Mouse (Mus musculus) forebrain, embryonic 14.5 days (tissue): ENCODE measurements around the gene Traf3ip1. TPM values are rescaled to one million over a fixed set of nuclear protein-coding genes. Genes with fewer than 3 reads are reported as not detected.
A peak's percentile ranks its signal among the peaks of the same experiment; 100 is the strongest.

Experiments used
- ATAC-seq: fragments of 200-750 bp; cut with Nextera tagmentation; 2 replicates; pipeline ENCODE4 v1.8.0; 2017; ENCODE audit warnings: mild to moderate bottlenecking, moderate library complexity
- DNase-seq: peaks from one replicate; pipeline ENCODE4 v3.0.0-alpha.2; 2015; ENCODE audit warnings: low spot score
- H3K27ac ChIP-seq: fragments of 300-500 bp; sonication (generic); 2 replicates; pipeline ENCODE4 v1.5.1; 2014; ENCODE audit warnings: low read depth, mild to moderate bottlenecking, control low read depth, low read length, moderate library complexity
- H3K27me3 ChIP-seq: fragments of 300-500 bp; sonication (generic); replicated peaks from 2 replicates; pipeline ENCODE4 v1.6.1; 2014; ENCODE audit warnings: low read length, control low read depth, mixed read lengths; ENCODE audit not compliant: control insufficient read depth, insufficient read depth
- H3K36me3 ChIP-seq: fragments of 300-500 bp; sonication (generic); 2 replicates; pipeline ENCODE4 v1.6.1; 2014; ENCODE audit warnings: low read length, control low read depth; ENCODE audit not compliant: control insufficient read depth, insufficient read depth
- H3K4me1 ChIP-seq: fragments of 300-500 bp; sonication (generic); 2 replicates; pipeline ENCODE4 v1.6.1; 2014; ENCODE audit warnings: antibody characterized with exemption, low read length, control low read depth; ENCODE audit not compliant: control insufficient read depth, insufficient read depth
- H3K4me2 ChIP-seq: fragments of 300-500 bp; sonication (generic); 2 replicates; pipeline ENCODE4 v1.6.1; 2014; ENCODE audit warnings: mild to moderate bottlenecking, control low read depth, low read length
- H3K4me3 ChIP-seq: fragments of 300-500 bp; sonication (generic); 2 replicates; pipeline ENCODE4 v1.5.1; 2014; ENCODE audit warnings: low read depth, low read length, control low read depth
- H3K9ac ChIP-seq: fragments of 300-500 bp; sonication (generic); 2 replicates; pipeline ENCODE4 v1.6.1; 2014; ENCODE audit warnings: mild to moderate bottlenecking, low read length, control low read depth, moderate library complexity
- H3K9me3 ChIP-seq: fragments of 300-500 bp; sonication (generic); replicated peaks from 2 replicates; pipeline ENCODE4 v1.6.1; 2016; ENCODE audit warnings: low read length, control low read depth, mixed read lengths; ENCODE audit not compliant: control insufficient read depth
- WGBS: fragments of 180-500 bp; shearing (Covaris S2); extraction: QIAGEN DNeasy Blood & Tissue Kit; methylation state at CpG from one replicate; pipeline ENCODE4 v1.1.7; 2014; 5-methylcytosine and 5-hydroxymethylcytosine counted together
- polyA plus RNA-seq: library from polyadenylated mRNA; unstranded; fragments of >200 nt; fragmentation: Nextera tagmentation; extraction: Ambion mirVana; gene quantifications from 2 replicates; pipeline ENCODE4 v1.2.1, GENCODE M21; 2014

The Traf3ip1 gene
- polyA plus RNA-seq, 1 experiment from 2014 or later = 6.5 TPM

DNA sequence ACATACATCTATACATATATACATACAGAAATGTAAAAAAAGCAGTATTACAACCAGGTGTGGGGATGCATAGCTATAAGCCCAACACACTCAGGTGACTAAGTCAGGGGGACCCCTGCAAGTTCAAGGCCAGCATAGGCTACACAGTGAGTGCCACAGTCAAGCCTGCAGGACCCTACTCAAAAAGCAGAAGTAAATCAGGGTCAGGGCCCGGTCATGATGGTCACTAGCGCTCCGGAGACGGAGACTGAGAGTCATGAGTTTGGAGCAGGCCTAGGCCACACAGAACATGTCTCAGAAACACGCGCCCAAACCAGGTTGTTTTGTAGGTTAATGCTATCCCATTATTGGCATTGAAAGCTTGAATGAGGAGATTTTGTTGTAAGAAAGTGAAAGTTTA, 4.1 kb downstream of the Traf3ip1 start:
- H3K9me3 ChIP-seq = no peaks in the 10 kb centered on the region
- no peak overlapping the region for H3K27ac ChIP-seq
- peaks cover 34% of the 10 kb centered on the region for H3K36me3 ChIP-seq
- DNase-seq = no peak
- H3K4me1 ChIP-seq = peaks cover 9% of the 10 kb centered on the region
- H3K9ac ChIP-seq = no peak overlapping the region
- H3K4me2 ChIP-seq = no peak overlapping the region
- no peaks in the 10 kb centered on the region for H3K27me3 ChIP-seq
- ATAC-seq = no peak
- 95% methylated on average over 6 of the region's 6 CpGs for WGBS
- H3K4me3 ChIP-seq = no peak overlapping the region

DNA sequence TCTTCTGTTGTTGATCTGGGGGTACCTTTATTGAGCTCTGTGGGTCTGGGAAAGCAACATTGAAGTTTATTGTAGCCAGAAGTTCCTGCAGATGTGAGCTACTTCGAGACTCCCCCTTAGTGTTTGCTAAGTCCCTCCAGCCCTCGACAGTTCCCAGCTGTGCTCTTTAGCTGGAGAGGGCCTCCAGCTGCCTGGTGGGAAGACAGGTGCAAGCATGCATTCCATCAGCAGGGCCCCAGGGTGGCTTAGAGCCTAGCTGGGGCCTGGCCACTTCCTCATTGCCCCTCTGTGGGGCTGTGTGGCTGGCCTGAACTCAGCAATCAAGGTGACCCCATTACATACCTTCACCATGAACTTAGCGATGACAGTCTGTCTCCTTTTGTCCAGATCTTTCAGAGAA, 10.2 kb downstream of the Traf3ip1 start:
- H3K4me1 ChIP-seq = no peaks in the 10 kb centered on the region
- 85% methylated on average over 3 of the region's 3 CpGs for WGBS
- H3K27ac ChIP-seq = no peak overlapping the region
- no peak overlapping the region for H3K4me2 ChIP-seq
- no peak overlapping the region for H3K4me3 ChIP-seq
- DNase-seq (no peak), ATAC-seq (no peak)
- no peaks in the 10 kb centered on the region for H3K27me3 ChIP-seq
- no peaks in the 10 kb centered on the region for H3K9me3 ChIP-seq
- no peak overlapping the region for H3K9ac ChIP-seq
- H3K36me3 ChIP-seq = peaks cover 70% of the 10 kb centered on the region

- Histone ChIP-seq H3K27ac (no peak overlapping the region), H3K27me3 (no peaks in the 10 kb centered on the region), H3K9me3 (no peaks in the 10 kb centered on the region), H3K9ac (no peak overlapping the region), H3K36me3 (peaks cover 39% of the 10 kb centered on the region), H3K4me1 (no peaks in the 10 kb centered on the region), H3K4me2 (no peak overlapping the region), H3K4me3 (no peak overlapping the region)
- WGBS = 78% methylated on average over 11 of the region's 11 CpGs
- DNase-seq = no peak
- ATAC-seq = no peak
Measured at GRCm38 (mm10) chr1:91514916-91515315, 20.5 kb downstream of the Traf3ip1 start.

GRCm38 (mm10) chr1:91515642-91516041, 21.2 kb downstream of the Traf3ip1 start:
- DNase-seq (no peak), ATAC-seq (no peak)
- Histone ChIP-seq H3K4me2 (no peak overlapping the region), H3K36me3 (peaks cover 39% of the 10 kb centered on the region), H3K27me3 (no peaks in the 10 kb centered on the region), H3K9me3 (no peaks in the 10 kb centered on the region), H3K9ac (no peak overlapping the region), H3K27ac (no peak overlapping the region), H3K4me3 (no peak overlapping the region), H3K4me1 (no peaks in the 10 kb centered on the region)
- 93% methylated on average over 6 of the region's 6 CpGs for WGBS

DNA sequence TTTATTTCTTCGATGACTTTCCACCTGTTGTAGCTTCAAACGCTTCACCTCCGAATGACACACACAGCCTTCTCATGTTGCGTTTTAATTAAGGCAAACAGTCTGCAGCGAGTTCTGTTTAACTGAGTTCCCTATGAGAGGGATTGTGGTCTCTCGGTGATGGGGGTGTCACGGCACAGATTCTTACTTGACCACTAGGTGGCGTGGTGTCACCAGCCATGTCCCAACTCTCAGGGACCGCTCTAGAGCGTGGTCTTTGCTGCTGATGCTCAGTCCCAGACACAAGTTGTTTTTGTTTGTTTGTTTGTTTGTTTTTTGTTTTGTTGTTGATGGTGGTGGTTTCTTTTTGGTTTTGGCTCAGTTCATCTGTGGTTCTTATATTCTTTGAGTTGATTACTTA, 29.3 kb downstream of the Traf3ip1 start:
- DNase-seq (peak; percentile 80), ATAC-seq (peak; percentile 75)
- Histone ChIP-seq H3K9ac (no peak overlapping the region), H3K4me3 (no peak overlapping the region), H3K9me3 (no peaks in the 10 kb centered on the region), H3K4me1 (no peaks in the 10 kb centered on the region), H3K4me2 (no peak overlapping the region), H3K27me3 (no peaks in the 10 kb centered on the region), H3K27ac (no peak overlapping the region), H3K36me3 (peaks cover 71% of the 10 kb centered on the region)
- 14% methylated on average over 10 of the region's 10 CpGs for WGBS

DNA sequence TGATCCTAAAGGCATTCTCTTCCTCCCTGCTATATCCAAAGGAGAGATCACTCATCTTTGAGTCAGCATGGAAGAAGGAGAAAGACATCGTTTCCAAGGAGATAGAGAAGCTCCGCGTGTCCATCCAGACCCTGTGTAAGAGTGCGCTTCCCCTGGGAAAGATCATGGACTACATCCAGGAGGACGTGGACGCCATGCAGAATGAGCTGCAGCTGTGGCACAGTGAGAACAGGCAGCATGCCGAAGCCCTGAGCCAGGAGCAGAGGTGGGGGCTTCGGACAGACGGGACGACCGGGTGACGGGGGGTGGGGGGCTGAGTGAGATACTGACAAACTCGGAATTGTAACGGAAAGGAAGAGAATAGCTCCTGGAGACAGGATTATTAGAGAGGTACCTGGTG, 31.4 kb downstream of the Traf3ip1 start:
- ATAC-seq (no peak), DNase-seq (no peak)
- no peak overlapping the region for H3K4me2 ChIP-seq
- 87% methylated on average over 14 of the region's 14 CpGs for WGBS
- no peak overlapping the region for H3K4me3 ChIP-seq
- no peaks in the 10 kb centered on the region for H3K4me1 ChIP-seq
- H3K9ac ChIP-seq = no peak overlapping the region
- H3K27ac ChIP-seq = no peak overlapping the region
- no peaks in the 10 kb centered on the region for H3K27me3 ChIP-seq
- peaks cover 62% of the 10 kb centered on the region for H3K36me3 ChIP-seq
- no peaks in the 10 kb centered on the region for H3K9me3 ChIP-seq

DNA sequence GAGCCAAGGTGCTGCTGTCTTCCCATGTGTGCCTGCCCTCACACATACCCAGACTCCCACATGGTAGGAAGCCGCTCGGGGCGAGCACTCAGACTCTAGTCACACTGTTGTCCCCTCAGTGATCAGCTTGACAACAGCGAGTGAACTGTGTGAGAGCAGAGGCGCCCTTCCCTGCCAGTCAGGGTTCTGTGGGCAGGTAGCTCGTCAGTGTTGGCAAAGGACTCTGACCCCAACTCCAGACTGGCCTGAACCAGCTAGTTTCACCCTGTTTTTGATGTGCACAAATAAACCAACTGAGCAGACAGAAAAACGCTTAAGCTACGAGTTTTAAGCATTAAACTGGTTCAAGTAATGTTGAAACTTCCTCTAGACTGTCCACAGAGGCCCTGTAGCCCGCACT, 35.7 kb downstream of the Traf3ip1 start:
- Histone ChIP-seq H3K27me3 (no peaks in the 10 kb centered on the region), H3K36me3 (peaks cover 34% of the 10 kb centered on the region), H3K9me3 (no peaks in the 10 kb centered on the region), H3K4me3 (no peak overlapping the region), H3K4me1 (no peaks in the 10 kb centered on the region), H3K9ac (no peak overlapping the region), H3K27ac (no peak overlapping the region), H3K4me2 (no peak overlapping the region)
- WGBS = 86% methylated on average over 9 of the region's 9 CpGs
- DNase-seq = no peak
- no peak for ATAC-seq

DNA sequence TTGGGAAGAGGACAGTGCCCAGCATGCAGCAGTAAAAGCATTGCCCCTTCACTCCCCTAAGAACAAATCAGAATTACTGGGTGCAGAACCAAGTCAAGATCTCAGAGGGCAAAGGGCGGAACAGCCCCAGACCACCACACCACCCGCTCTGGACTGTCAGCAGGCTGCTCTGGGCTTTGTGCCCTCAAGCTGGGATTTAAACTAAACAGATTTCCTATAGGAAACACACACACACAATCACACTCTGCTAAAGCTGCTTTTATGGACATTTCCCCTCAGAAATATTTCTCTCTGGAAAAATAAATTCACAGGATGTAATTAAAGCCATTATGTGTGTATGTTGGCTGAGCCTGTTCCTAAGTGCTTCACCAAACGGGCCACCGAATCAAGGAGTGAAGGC, 37.8 kb downstream of the Traf3ip1 start:
- WGBS = 86% methylated on average over 4 of the region's 4 CpGs

DNA sequence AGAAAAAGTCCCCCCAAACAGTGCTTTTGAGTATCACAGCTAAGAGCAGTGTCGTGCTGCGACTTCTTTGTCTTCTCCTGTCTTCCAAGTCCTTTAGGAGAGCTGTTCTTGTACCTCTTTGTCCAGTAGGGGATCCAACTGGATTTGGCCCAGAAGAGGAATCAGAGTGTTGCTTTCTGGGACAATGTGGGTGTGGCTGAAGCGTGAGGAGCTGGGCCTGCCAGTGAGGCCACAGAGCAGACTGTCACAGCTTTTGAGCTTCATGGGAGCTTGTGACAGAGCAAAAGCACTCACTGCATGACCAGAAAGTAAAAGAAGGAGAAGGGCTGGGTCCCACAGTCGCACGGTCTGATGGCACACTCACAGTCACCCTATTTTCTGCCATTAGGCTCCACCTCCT, 38.4 kb downstream of the Traf3ip1 start:
- DNase-seq = no peak
- no peak overlapping the region for H3K4me2 ChIP-seq
- WGBS = 89% methylated on average over 5 of the region's 5 CpGs
- no peak overlapping the region for H3K4me3 ChIP-seq
- ATAC-seq = no peak
- no peak overlapping the region for H3K9ac ChIP-seq
- H3K4me1 ChIP-seq = no peaks in the 10 kb centered on the region
- H3K27me3 ChIP-seq = no peaks in the 10 kb centered on the region
- H3K27ac ChIP-seq = no peak overlapping the region
- no peaks in the 10 kb centered on the region for H3K9me3 ChIP-seq
- peaks cover 15% of the 10 kb centered on the region for H3K36me3 ChIP-seq

More for the DNA sequence above, 37.8 kb downstream of the Traf3ip1 start:
- H3K36me3 ChIP-seq = peaks cover 22% of the 10 kb centered on the region
- H3K4me3 ChIP-seq = no peak overlapping the region
- no peaks in the 10 kb centered on the region for H3K27me3 ChIP-seq
- no peaks in the 10 kb centered on the region for H3K9me3 ChIP-seq
- DNase-seq (no peak), ATAC-seq (no peak)
- H3K27ac ChIP-seq = no peak overlapping the region
- no peak overlapping the region for H3K4me2 ChIP-seq
- no peaks in the 10 kb centered on the region for H3K4me1 ChIP-seq
- H3K9ac ChIP-seq = no peak overlapping the region
